Mouse (Mus musculus) heart, postnatal 0 days (tissue): ENCODE data around the gene Mrgprg.

Experiments
- CTCF ChIP-seq: IDR thresholded peaks from 2 replicates; pipeline ENCODE4 v1.5.1; 2016; ENCODE audit warnings: antibody characterized with exemption, control low read depth, low read depth
- EP300 ChIP-seq: IDR thresholded peaks from 2 replicates; pipeline ENCODE4 v1.6.1; 2016; ENCODE audit warnings: antibody characterized with exemption, low read depth

- TF ChIP-seq CTCF (no peak), EP300 (no peak)
Measured at GRCm38 (mm10) chr7:143783378-143783995, 16.7 kb upstream of the Mrgprg start.
